Mouse (Mus musculus) neutrophil, adult 65 days (primary cell): Measurements from ENCODE around the gene Spop. TPM values are rescaled to one million over a fixed set of nuclear protein-coding genes. Genes with fewer than 3 reads are reported as not detected.

ENCODE experiments used
- total RNA-seq: library from RNA; stranded (reverse); gene quantifications from 2 replicates; pipeline ENCODE4 v1.2.4, GENCODE M21; 2023

Gene Spop
- total RNA-seq: 117 and 133 TPM in 2 replicates

GRCm38 (mm10) chr11:95413641-95414535 lies at the start of gene Spop:
Gene Spop, plus strand, starts transcription at chr11:95414080.

GRCm38 (mm10) chr11:95384319-95384972 lies 29.4 kb upstream of the Spop start, which contains the start of gene Slc35b1:
Gene Slc35b1, plus strand, starts transcription at chr11:95384692.

GRCm38 (mm10) chr11:95514298-95514861 lies 100.5 kb downstream of the Spop start, which contains the start of gene Nxph3:
Gene Nxph3, minus strand, starts transcription at chr11:95514570.

Other genes starting within 250 kb of the Spop start
- 0.43 TPM in 1 of 2 replicates, not detected in the other for gene Tac4, start 152.6 kb upstream of the Spop start, total RNA-seq
- 110 and 126 TPM in 2 replicates for gene Kat7, start 103.8 kb upstream of the Spop start, total RNA-seq
- gene Fam117a, start 77.1 kb upstream of the Spop start, total RNA-seq: 58.5 and 61.6 TPM in 2 replicates
- gene Slc35b1, start 29.4 kb upstream of the Spop start, total RNA-seq: 45.8 and 63.5 TPM in 2 replicates
- not detected in 2 replicates for gene Nxph3, start 100.5 kb downstream of the Spop start, total RNA-seq
- gene Ngfr, start 173.7 kb downstream of the Spop start, total RNA-seq: 0.11 and 0.22 TPM in 2 replicates